Mouse (Mus musculus) heart, postnatal 0 days (tissue): ENCODE measurements at regions not wholly inside any gene's neighbourhood (a gene's known extent, or its start where the extent isn't known, plus 50 kb on each side); places are given as distances from the start of the nearest gene placed in this dataset.

Source experiments
- ATAC-seq: fragments of 200-750 bp; cut with Nextera tagmentation; 2 replicates; pipeline ENCODE4 v1.8.0; 2017; ENCODE audit warnings: low read depth, moderate number of reproducible peaks, moderate library complexity; ENCODE audit not compliant: insufficient read depth
- DNase-seq: peaks from one replicate; pipeline ENCODE4 v3.0.0-alpha.2; 2016; ENCODE audit warnings: low spot score
- H3K27ac ChIP-seq: fragments of 300-500 bp; sonication (generic); 2 replicates; pipeline ENCODE4 v1.5.1; 2014; ENCODE audit warnings: low read depth, mild to moderate bottlenecking
- H3K27me3 ChIP-seq: fragments of 300-500 bp; sonication (generic); 2 replicates; pipeline ENCODE4 v1.6.1; 2014; ENCODE audit warnings: low read length, mixed read lengths; ENCODE audit not compliant: control insufficient read depth, insufficient read depth
- H3K36me3 ChIP-seq: fragments of 300-500 bp; sonication (generic); replicated peaks from 2 replicates; pipeline ENCODE4 v1.6.1; 2014; ENCODE audit warnings: low read length, mixed read lengths; ENCODE audit not compliant: control insufficient read depth, insufficient read depth
- H3K4me1 ChIP-seq: fragments of 300-500 bp; sonication (generic); 2 replicates; pipeline ENCODE4 v1.6.1; 2014; ENCODE audit warnings: antibody characterized with exemption; ENCODE audit not compliant: control insufficient read depth, insufficient read depth
- H3K4me2 ChIP-seq: fragments of 300-500 bp; sonication (generic); 2 replicates; pipeline ENCODE4 v1.6.1; 2014; ENCODE audit warnings: low read depth, mild to moderate bottlenecking, low read length, moderate library complexity
- H3K4me3 ChIP-seq: fragments of 300-500 bp; sonication (generic); 2 replicates; pipeline ENCODE4 v1.5.1; 2014; ENCODE audit warnings: low read depth, low read length
- H3K9ac ChIP-seq: fragments of 300-500 bp; sonication (generic); replicated peaks from 2 replicates; pipeline ENCODE4 v1.6.1; 2014; ENCODE audit warnings: low read depth, low read length, mixed read lengths
- H3K9me3 ChIP-seq: fragments of 300-500 bp; sonication (generic); replicated peaks from 2 replicates; pipeline ENCODE4 v1.6.1; 2016; ENCODE audit warnings: low read length; ENCODE audit not compliant: control insufficient read depth
- CTCF ChIP-seq: IDR thresholded peaks from 2 replicates; pipeline ENCODE4 v1.5.1; 2016; ENCODE audit warnings: antibody characterized with exemption, control low read depth, low read depth
- EP300 ChIP-seq: IDR thresholded peaks from 2 replicates; pipeline ENCODE4 v1.6.1; 2016; ENCODE audit warnings: antibody characterized with exemption, low read depth
- WGBS: fragments of 180-500 bp; shearing (Covaris S2); extraction: QIAGEN DNeasy Blood & Tissue Kit; methylation state at CpG from one replicate; pipeline ENCODE4 v1.1.7; 2014; 5-methylcytosine and 5-hydroxymethylcytosine counted together

GRCm38 (mm10) chr2:61123046-61123806 is 160.2 kb upstream of the Rbms1 start:
- no peak overlapping the region for H3K4me2 ChIP-seq
- ATAC-seq (no peak), DNase-seq (no peak)
- no peak overlapping the region for H3K9ac ChIP-seq
- WGBS, result 79% methylated on average over 7 of the region's 7 CpGs
- TF ChIP-seq CTCF (no peak), EP300 (no peak)
- no peaks in the 10 kb centered on the region for H3K4me1 ChIP-seq
- H3K27me3 ChIP-seq, result no peaks in the 10 kb centered on the region
- no peak overlapping the region for H3K4me3 ChIP-seq
- no peaks in the 10 kb centered on the region for H3K36me3 ChIP-seq
- H3K27ac ChIP-seq, result no peak overlapping the region
- no peaks in the 10 kb centered on the region for H3K9me3 ChIP-seq

GRCm38 (mm10) chr2:61121281-61121680 is 158.3 kb upstream of the Rbms1 start:
- no peaks in the 10 kb centered on the region for H3K4me1 ChIP-seq
- H3K4me3 ChIP-seq, result no peak overlapping the region
- no peaks in the 10 kb centered on the region for H3K27me3 ChIP-seq
- 73% methylated on average over 5 of the region's 5 CpGs for WGBS
- ATAC-seq (no peak), DNase-seq (no peak)
- no peak overlapping the region for H3K27ac ChIP-seq
- H3K9ac ChIP-seq, result no peak overlapping the region
- H3K36me3 ChIP-seq, result no peaks in the 10 kb centered on the region
- no peak overlapping the region for H3K4me2 ChIP-seq
- no peaks in the 10 kb centered on the region for H3K9me3 ChIP-seq
- TF ChIP-seq EP300 (no peak), CTCF (no peak)

- WGBS, result 45% methylated on average over 2 of the region's 2 CpGs
- no peak overlapping the region for H3K27ac ChIP-seq
These were observed 151.6 kb upstream of the Rbms1 start for GRCm38 (mm10) chr2:61114620-61115019.

GRCm38 (mm10) chr2:61113916-61114315 is 150.9 kb upstream of the Rbms1 start:
- no peak for ATAC-seq
- Histone ChIP-seq H3K9ac (no peak overlapping the region), H3K36me3 (no peaks in the 10 kb centered on the region), H3K27me3 (no peaks in the 10 kb centered on the region), H3K9me3 (no peaks in the 10 kb centered on the region), H3K4me1 (peaks cover 10% of the 10 kb centered on the region; the same call in 1 of the 2 replicates), H3K27ac (no peak overlapping the region), H3K4me2 (no peak overlapping the region), H3K4me3 (no peak overlapping the region)
- 75% methylated on average over 6 of the region's 6 CpGs for WGBS
- TF ChIP-seq CTCF (no peak), EP300 (no peak)
- DNase-seq, result no peak

More at GRCm38 (mm10) chr2:61114620-61115019, 151.6 kb upstream of the Rbms1 start:
- DNase-seq (no peak), ATAC-seq (no peak)
- Histone ChIP-seq H3K4me1 (peaks cover 3% of the 10 kb centered on the region; the same call in 1 of the 2 replicates), H3K27me3 (no peaks in the 10 kb centered on the region), H3K4me3 (no peak overlapping the region), H3K36me3 (no peaks in the 10 kb centered on the region), H3K9me3 (no peaks in the 10 kb centered on the region), H3K9ac (no peak overlapping the region), H3K4me2 (no peak overlapping the region)
- TF ChIP-seq CTCF, result no peak
- no peak for TF ChIP-seq EP300

- no peak overlapping the region for H3K27ac ChIP-seq
- H3K4me3 ChIP-seq, result no peak overlapping the region
- H3K4me1 ChIP-seq, result peaks cover 10% of the 10 kb centered on the region; the same call in 1 of the 2 replicates
- DNase-seq, result no peak
- no peaks in the 10 kb centered on the region for H3K27me3 ChIP-seq
- no peak for ATAC-seq
- TF ChIP-seq CTCF (no peak), EP300 (no peak)
- no peaks in the 10 kb centered on the region for H3K36me3 ChIP-seq
- H3K9me3 ChIP-seq, result no peaks in the 10 kb centered on the region
- no peak overlapping the region for H3K9ac ChIP-seq
- WGBS, result 47% methylated on average over 9 of the region's 9 CpGs
- H3K4me2 ChIP-seq, result no peak overlapping the region
These were observed 147.6 kb upstream of the Rbms1 start for GRCm38 (mm10) chr2:61110591-61110990.

- H3K27me3 ChIP-seq, result no peaks in the 10 kb centered on the region
- no peak overlapping the region for H3K4me3 ChIP-seq
- no peak overlapping the region for H3K4me2 ChIP-seq
- TF ChIP-seq EP300 (no peak), CTCF (no peak)
- no peak overlapping the region for H3K9ac ChIP-seq
- WGBS, result 38% methylated on average over 3 of the region's 3 CpGs
- ATAC-seq (no peak), DNase-seq (no peak)
- no peaks in the 10 kb centered on the region for H3K9me3 ChIP-seq
- peaks cover 10% of the 10 kb centered on the region; the same call in 1 of the 2 replicates for H3K4me1 ChIP-seq
- no peaks in the 10 kb centered on the region for H3K36me3 ChIP-seq
- no peak overlapping the region for H3K27ac ChIP-seq
These were observed 146.6 kb upstream of the Rbms1 start for GRCm38 (mm10) chr2:61109564-61109963.
